Mouse (Mus musculus) midbrain, embryonic 16.5 days (tissue): Measurements from ENCODE around the gene Gpr34. TPM values are rescaled to one million over a fixed set of nuclear protein-coding genes. Genes with fewer than 3 reads are reported as not detected.

ENCODE experiments used
- ATAC-seq: fragments of 200-750 bp; cut with Nextera tagmentation; 2 replicates; pipeline ENCODE4 v1.8.0; 2017; ENCODE audit warnings: moderate TSS enrichment
- H3K27ac ChIP-seq: fragments of 300-500 bp; sonication (generic); 2 replicates; pipeline ENCODE4 v1.5.1; 2014; ENCODE audit warnings: mild to moderate bottlenecking, low read length, mixed read lengths
- H3K27me3 ChIP-seq: fragments of 300-500 bp; sonication (generic); 2 replicates; pipeline ENCODE4 v1.6.1; 2014; ENCODE audit warnings: low read depth, low read length, mixed read lengths; ENCODE audit not compliant: control insufficient read depth, insufficient read depth
- H3K36me3 ChIP-seq: fragments of 300-500 bp; sonication (generic); 2 replicates; pipeline ENCODE4 v1.6.1; 2014; ENCODE audit warnings: mild to moderate bottlenecking, low read length, moderate library complexity, mixed read lengths; ENCODE audit not compliant: control insufficient read depth, insufficient read depth
- H3K4me1 ChIP-seq: fragments of 300-500 bp; sonication (generic); 2 replicates; pipeline ENCODE4 v1.6.1; 2014; ENCODE audit warnings: mild to moderate bottlenecking, low read length, mixed read lengths; ENCODE audit not compliant: control insufficient read depth, insufficient read depth
- H3K4me2 ChIP-seq: fragments of 300-500 bp; sonication (generic); 2 replicates; pipeline ENCODE4 v1.6.1; 2014; ENCODE audit warnings: mild to moderate bottlenecking, low read length, mixed read lengths
- H3K4me3 ChIP-seq: fragments of 300-500 bp; sonication (generic); 2 replicates; pipeline ENCODE4 v1.5.1; 2014; ENCODE audit warnings: low read depth, mild to moderate bottlenecking, low read length, moderate library complexity, mixed read lengths
- H3K9ac ChIP-seq: fragments of 300-500 bp; sonication (generic); 2 replicates; pipeline ENCODE4 v1.6.1; 2014; ENCODE audit warnings: low read depth, low read length, mixed read lengths
- H3K9me3 ChIP-seq: fragments of 300-500 bp; sonication (generic); replicated peaks from 2 replicates; pipeline ENCODE4 v1.6.1; 2014; ENCODE audit warnings: mild to moderate bottlenecking, low read length, mixed read lengths; ENCODE audit not compliant: control insufficient read depth, poor library complexity, severe bottlenecking
- WGBS: fragments of 180-500 bp; shearing (Covaris S2); extraction: QIAGEN DNeasy Blood & Tissue Kit; methylation state at CpG from one replicate; pipeline ENCODE4 v1.1.7; 2014; 5-methylcytosine and 5-hydroxymethylcytosine counted together
- polyA plus RNA-seq: library from polyadenylated mRNA; unstranded; fragments of >200 nt; fragmentation: Nextera tagmentation; extraction: Ambion mirVana; gene quantifications from 2 replicates; pipeline ENCODE4 v1.2.1, GENCODE M21; 2015

The Gpr34 gene
- polyA plus RNA-seq, 1 experiment from 2014 or later: 2.9 TPM

GRCm38 (mm10) chrX:13658616-13659140 lies 26.8 kb downstream of the Gpr34 start:
- H3K27ac ChIP-seq: no peak overlapping the region
- H3K4me3 ChIP-seq: no peak overlapping the region
- H3K27me3 ChIP-seq: no peaks in the 10 kb centered on the region
- WGBS: 76% methylated on average over 3 of the region's 3 CpGs
- H3K9ac ChIP-seq: no peak overlapping the region
- no peaks in the 10 kb centered on the region for H3K9me3 ChIP-seq
- no peaks in the 10 kb centered on the region for H3K36me3 ChIP-seq
- ATAC-seq: no peak
- H3K4me2 ChIP-seq: no peak overlapping the region
- no peaks in the 10 kb centered on the region for H3K4me1 ChIP-seq

GRCm38 (mm10) chrX:13659201-13659890 lies 27.5 kb downstream of the Gpr34 start:
- Histone ChIP-seq H3K36me3 (no peaks in the 10 kb centered on the region), H3K27ac (no peak overlapping the region), H3K4me2 (no peak overlapping the region), H3K4me1 (no peaks in the 10 kb centered on the region), H3K27me3 (no peaks in the 10 kb centered on the region), H3K4me3 (no peak overlapping the region), H3K9ac (no peak overlapping the region), H3K9me3 (no peaks in the 10 kb centered on the region)
- ATAC-seq: no peak
- WGBS: 62% methylated on average over 4 of the region's 4 CpGs

DNA sequence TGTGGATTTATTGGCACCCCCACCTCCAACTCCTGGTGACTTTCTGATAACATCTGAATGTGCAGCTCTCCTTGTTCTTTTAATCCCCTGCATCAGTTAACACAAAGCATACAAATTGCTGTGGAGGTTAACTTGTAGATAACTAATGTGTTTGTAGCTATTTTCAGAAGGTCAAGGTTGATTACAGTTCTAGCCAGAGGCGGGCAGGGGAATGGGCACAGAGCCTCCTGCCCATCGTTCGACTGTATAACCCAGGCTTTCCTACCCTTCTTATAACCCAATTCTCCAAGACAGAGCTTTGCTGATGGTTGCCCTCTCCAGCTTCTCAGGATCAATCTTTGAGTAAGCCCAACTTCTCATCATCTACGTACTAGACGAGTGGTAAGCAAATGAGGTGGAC lies 29.2 kb downstream of the Gpr34 start, which contains the start of gene Gpr82:
Gene Gpr82 (plus strand): TSS at position 301 of the 400 bp plus-strand sequence.
- Histone ChIP-seq H3K4me2 (no peak within 1 kb of the TSS), H3K9ac (no peak within 1 kb of the TSS), H3K27me3 (no peaks in the 10 kb centered on the region), H3K9me3 (no peaks in the 10 kb centered on the region), H3K4me1 (no peaks in the 10 kb centered on the region), H3K27ac (no peak within 1 kb of the TSS), H3K4me3 (no peak within 1 kb of the TSS), H3K36me3 (no peaks in the 10 kb centered on the region)
- 95% methylated on average over 5 of the region's 5 CpGs for WGBS
- no peak for ATAC-seq

- WGBS: 80% methylated on average over 5 of the region's 5 CpGs
- H3K27ac ChIP-seq: no peak overlapping the region
- H3K9ac ChIP-seq: no peak overlapping the region
- ATAC-seq: no peak
- H3K36me3 ChIP-seq: no peaks in the 10 kb centered on the region
- no peak overlapping the region for H3K4me2 ChIP-seq
- H3K4me1 ChIP-seq: no peaks in the 10 kb centered on the region
- no peak overlapping the region for H3K4me3 ChIP-seq
- H3K27me3 ChIP-seq: no peaks in the 10 kb centered on the region
- H3K9me3 ChIP-seq: no peaks in the 10 kb centered on the region
Observed at GRCm38 (mm10) chrX:13668867-13669266, 37.0 kb downstream of the Gpr34 start.

GRCm38 (mm10) chrX:13670342-13670741 lies 38.5 kb downstream of the Gpr34 start:
- no peak for ATAC-seq
- H3K9me3 ChIP-seq: no peaks in the 10 kb centered on the region
- no peak overlapping the region for H3K9ac ChIP-seq
- no peaks in the 10 kb centered on the region for H3K36me3 ChIP-seq
- WGBS: 64% methylated on average over 3 of the region's 3 CpGs
- no peaks in the 10 kb centered on the region for H3K27me3 ChIP-seq
- no peak overlapping the region for H3K4me2 ChIP-seq
- no peak overlapping the region for H3K27ac ChIP-seq
- no peaks in the 10 kb centered on the region for H3K4me1 ChIP-seq
- no peak overlapping the region for H3K4me3 ChIP-seq

DNA sequence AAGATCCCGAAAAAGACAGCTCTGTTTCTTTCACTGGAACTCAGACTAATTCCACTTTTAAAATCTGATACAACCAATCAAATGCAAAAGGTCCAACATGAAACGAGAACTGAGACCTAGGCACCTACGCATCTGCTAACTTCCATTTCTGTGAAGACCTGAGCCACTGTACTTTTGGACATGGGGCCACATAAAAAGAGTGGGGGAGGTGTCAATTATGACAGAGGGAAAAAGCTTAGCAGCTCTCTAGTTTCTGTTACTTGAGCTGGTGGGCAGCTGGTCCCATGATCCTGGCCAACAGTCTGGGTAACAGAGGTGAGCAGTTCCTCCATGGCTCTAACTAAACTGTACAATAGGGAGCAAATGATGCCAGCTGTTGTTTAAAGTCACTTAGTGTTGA lies 41.1 kb downstream of the Gpr34 start:
- H3K9me3 ChIP-seq: no peaks in the 10 kb centered on the region
- ATAC-seq: no peak
- no peak overlapping the region for H3K9ac ChIP-seq
- 84% methylated on average over 3 of the region's 3 CpGs for WGBS
- H3K4me2 ChIP-seq: no peak overlapping the region
- H3K4me3 ChIP-seq: no peak overlapping the region
- no peaks in the 10 kb centered on the region for H3K27me3 ChIP-seq
- H3K36me3 ChIP-seq: no peaks in the 10 kb centered on the region
- no peak overlapping the region for H3K27ac ChIP-seq
- no peaks in the 10 kb centered on the region for H3K4me1 ChIP-seq

GRCm38 (mm10) chrX:13681748-13682147 lies 49.9 kb downstream of the Gpr34 start:
- Histone ChIP-seq H3K4me2 (no peak overlapping the region), H3K9ac (no peak overlapping the region), H3K4me1 (no peaks in the 10 kb centered on the region), H3K27ac (no peak overlapping the region), H3K36me3 (no peaks in the 10 kb centered on the region), H3K4me3 (no peak overlapping the region), H3K27me3 (no peaks in the 10 kb centered on the region), H3K9me3 (no peaks in the 10 kb centered on the region)
- 92% methylated on average over 3 of the region's 3 CpGs for WGBS
- no peak for ATAC-seq

- 89% methylated on average over 1 of the region's 1 CpGs for WGBS
- H3K36me3 ChIP-seq: no peaks in the 10 kb centered on the region
- no peak overlapping the region for H3K4me2 ChIP-seq
- no peaks in the 10 kb centered on the region for H3K27me3 ChIP-seq
- H3K9me3 ChIP-seq: no peaks in the 10 kb centered on the region
- H3K27ac ChIP-seq: no peak overlapping the region
- no peak for ATAC-seq
- H3K4me1 ChIP-seq: no peaks in the 10 kb centered on the region
- H3K4me3 ChIP-seq: no peak overlapping the region
- H3K9ac ChIP-seq: no peak overlapping the region
Observed at GRCm38 (mm10) chrX:13686589-13686988, 54.7 kb downstream of the Gpr34 start.

DNA sequence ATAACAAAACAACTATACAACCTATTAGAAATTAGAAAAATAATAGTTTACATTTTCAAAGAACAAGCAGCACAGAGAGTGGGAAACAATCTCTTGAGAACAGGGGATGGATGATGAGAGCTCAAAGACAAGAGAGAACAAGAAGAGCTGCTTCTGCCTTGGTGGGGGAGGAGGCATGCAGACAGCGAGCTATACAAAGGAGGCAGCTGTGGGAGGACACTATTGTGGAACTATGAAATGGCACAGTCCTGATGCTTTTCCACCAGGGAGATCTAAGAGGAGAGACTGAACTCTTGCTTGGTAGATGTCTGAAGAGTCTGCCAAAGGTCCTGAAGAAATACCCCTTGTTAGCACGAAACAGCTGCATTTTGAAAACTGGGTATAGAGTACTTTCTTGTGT lies 56.5 kb downstream of the Gpr34 start:
- no peaks in the 10 kb centered on the region for H3K36me3 ChIP-seq
- no peaks in the 10 kb centered on the region for H3K4me1 ChIP-seq
- H3K4me3 ChIP-seq: no peak overlapping the region
- H3K27ac ChIP-seq: no peak overlapping the region
- H3K4me2 ChIP-seq: no peak overlapping the region
- whole genome bisulfite sequencing: 37% methylated on average over 2 of the region's 2 CpGs
- no peaks in the 10 kb centered on the region for H3K27me3 ChIP-seq
- no peak overlapping the region for H3K9ac ChIP-seq
- H3K9me3 ChIP-seq: no peaks in the 10 kb centered on the region
- no peak for ATAC-seq
